Mouse (Mus musculus): ENCODE measurements around the gene Nav2. TPM values are rescaled to one million over a fixed set of nuclear protein-coding genes. Genes with fewer than 3 reads are reported as not detected.
A peak's percentile ranks its signal among the peaks of the same experiment; 100 is the strongest.

The Nav2 gene
- polyA plus RNA-seq, 1 experiment from 2014 or later, result 18.2 TPM

DNA sequence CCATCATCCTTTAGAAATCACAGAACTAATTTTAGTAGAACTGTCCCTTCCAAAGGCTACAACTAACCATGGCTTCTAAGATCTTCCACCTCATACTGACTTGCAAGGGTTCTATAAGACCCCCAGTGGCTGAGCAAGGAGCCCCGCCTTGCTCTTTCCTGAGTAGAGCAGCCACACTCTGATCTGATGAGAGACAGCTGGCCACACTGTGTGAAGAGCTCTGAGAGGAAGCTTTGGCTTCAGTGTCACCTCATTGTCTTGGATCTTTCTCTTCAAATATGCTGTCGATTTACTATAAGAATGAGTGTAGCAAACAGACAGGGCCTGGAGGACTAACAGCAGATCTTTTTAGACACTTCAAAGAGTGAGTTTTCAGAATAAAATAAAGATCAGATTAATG lies 673.4 kb downstream of the Nav2 start:
- Histone ChIP-seq H3K4me1 (ENCODE audit: control insufficient read depth, insufficient read depth, low read length) (no peaks in the 10 kb centered on the region), H3K27me3 (ENCODE audit: control insufficient read depth, insufficient read depth, low read length) (no peaks in the 10 kb centered on the region), H3K9me3 (replicated peaks; ENCODE audit: control insufficient read depth, low read length) (no peaks in the 10 kb centered on the region), H3K9ac (ENCODE audit: low read length) (no peak overlapping the region), H3K36me3 (ENCODE audit: control insufficient read depth, insufficient read depth, low read length) (peaks cover 13% of the 10 kb centered on the region), H3K4me3 (replicated peaks; ENCODE audit: low read length) (no peak overlapping the region), H3K27ac (ENCODE audit: low read length) (no peak overlapping the region), H3K4me2 (ENCODE audit: low read depth, low read length) (no peak overlapping the region)
- 85% methylated on average over 2 of the region's 2 CpGs for WGBS
- no peak for ATAC-seq (ENCODE audit: insufficient read depth, low FRiP score)

- H3K9me3 ChIP-seq (replicated peaks; ENCODE audit: control insufficient read depth, low read length), result no peaks in the 10 kb centered on the region
- H3K4me3 ChIP-seq (replicated peaks; ENCODE audit: low read length), result no peak overlapping the region
- ATAC-seq (ENCODE audit: insufficient read depth, low FRiP score), result no peak
- no peaks in the 10 kb centered on the region for H3K4me1 ChIP-seq (ENCODE audit: control insufficient read depth, insufficient read depth, low read length)
- 70% methylated on average over 7 of the region's 7 CpGs for WGBS
- no peaks in the 10 kb centered on the region for H3K27me3 ChIP-seq (ENCODE audit: control insufficient read depth, insufficient read depth, low read length)
- no peak overlapping the region for H3K27ac ChIP-seq (ENCODE audit: low read length)
- H3K9ac ChIP-seq (ENCODE audit: low read length), result no peak overlapping the region
- no peak overlapping the region for H3K4me2 ChIP-seq (ENCODE audit: low read depth, low read length)
- peaks cover 11% of the 10 kb centered on the region for H3K36me3 ChIP-seq (ENCODE audit: control insufficient read depth, insufficient read depth, low read length)
Observed at GRCm38 (mm10) chr7:49582551-49582950, 674.0 kb downstream of the Nav2 start.

DNA sequence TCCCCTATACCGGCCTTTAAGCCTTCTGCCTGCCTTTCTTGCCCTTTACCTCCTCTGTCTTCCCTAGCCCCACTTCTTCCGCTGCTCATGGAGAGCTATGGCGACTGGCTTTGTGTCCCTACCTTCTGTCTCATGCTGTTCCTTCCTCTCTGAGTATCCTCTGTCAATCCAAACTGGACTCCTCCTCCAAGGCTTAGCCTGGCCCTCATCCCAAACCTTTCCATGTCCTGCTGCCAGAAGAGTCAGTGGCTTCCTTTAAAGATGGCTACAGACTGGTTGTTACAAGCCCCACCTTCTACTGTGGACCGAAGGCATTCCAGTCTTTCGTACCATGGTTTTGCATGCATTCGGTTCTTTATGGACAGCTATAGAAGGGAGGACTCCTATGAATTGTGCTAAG lies 674.7 kb downstream of the Nav2 start:
- Histone ChIP-seq H3K27me3 (ENCODE audit: control insufficient read depth, insufficient read depth, low read length) (no peaks in the 10 kb centered on the region), H3K4me2 (ENCODE audit: low read depth, low read length) (no peak overlapping the region), H3K27ac (ENCODE audit: low read length) (no peak overlapping the region), H3K36me3 (ENCODE audit: control insufficient read depth, insufficient read depth, low read length) (peaks cover 10% of the 10 kb centered on the region), H3K9ac (ENCODE audit: low read length) (no peak overlapping the region), H3K4me1 (ENCODE audit: control insufficient read depth, insufficient read depth, low read length) (no peaks in the 10 kb centered on the region), H3K4me3 (replicated peaks; ENCODE audit: low read length) (no peak overlapping the region), H3K9me3 (replicated peaks; ENCODE audit: control insufficient read depth, low read length) (no peaks in the 10 kb centered on the region)
- WGBS, result 93% methylated on average over 6 of the region's 6 CpGs
- ATAC-seq (ENCODE audit: insufficient read depth, low FRiP score), result no peak

DNA sequence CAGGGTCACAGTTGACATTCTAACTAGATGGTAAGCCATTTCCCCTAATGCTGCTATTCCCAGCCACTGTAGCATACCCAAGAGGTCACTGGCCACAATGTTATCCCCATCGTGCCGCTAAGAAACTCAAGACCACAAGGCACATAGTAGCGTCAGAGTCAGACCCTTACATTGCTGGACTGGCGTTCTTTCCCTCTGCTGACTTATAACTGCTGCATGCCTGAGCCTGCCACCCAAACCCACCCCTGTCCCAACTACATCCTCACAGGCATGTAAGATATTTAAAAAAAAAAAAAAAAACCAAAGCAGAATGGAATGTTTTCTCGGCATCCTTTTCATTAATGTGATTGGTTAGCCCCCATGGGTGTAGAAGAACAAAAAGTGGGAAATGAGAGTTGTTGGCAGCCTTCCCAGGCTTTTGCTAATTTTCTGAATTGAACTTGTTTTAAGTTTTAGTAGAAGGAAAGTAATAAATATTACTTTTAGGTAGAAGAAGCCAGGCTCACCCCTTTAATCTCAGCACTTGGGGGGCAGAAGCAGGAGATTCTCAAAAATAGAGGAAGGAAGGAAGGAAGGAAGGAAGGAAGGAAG lies 678.1 kb downstream of the Nav2 start:
- Histone ChIP-seq H3K36me3 (ENCODE audit: control insufficient read depth, insufficient read depth, low read length) (peaks cover 20% of the 10 kb centered on the region), H3K4me2 (ENCODE audit: low read depth, low read length) (no peak overlapping the region), H3K4me1 (ENCODE audit: control insufficient read depth, insufficient read depth, low read length) (no peaks in the 10 kb centered on the region), H3K27ac (ENCODE audit: low read length) (no peak overlapping the region), H3K27me3 (ENCODE audit: control insufficient read depth, insufficient read depth, low read length) (no peaks in the 10 kb centered on the region), H3K9ac (ENCODE audit: low read length) (no peak overlapping the region), H3K9me3 (replicated peaks; ENCODE audit: control insufficient read depth, low read length) (no peaks in the 10 kb centered on the region), H3K4me3 (replicated peaks; ENCODE audit: low read length) (no peak overlapping the region)
- WGBS, result 70% methylated on average over 5 of the region's 5 CpGs
- ATAC-seq (ENCODE audit: insufficient read depth, low FRiP score), result no peak

DNA sequence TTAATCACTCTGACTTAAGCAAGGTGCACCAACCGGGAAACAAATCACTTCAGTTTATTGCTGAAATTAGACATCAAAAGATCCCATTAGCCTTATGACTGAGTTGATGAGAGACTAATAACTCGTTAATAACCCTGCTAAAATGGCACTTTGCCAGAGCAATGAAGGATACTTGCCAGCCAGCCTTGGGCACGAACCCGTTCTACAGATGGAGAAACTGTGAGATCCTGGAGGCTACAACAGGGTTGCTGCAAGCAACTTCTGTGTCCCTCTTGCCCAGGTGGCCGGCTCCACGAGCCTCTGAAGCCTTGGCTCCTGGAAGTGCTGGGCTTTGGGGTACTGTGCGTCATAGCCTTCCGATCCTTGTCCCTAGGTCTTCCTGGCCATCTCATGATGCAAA lies 681.1 kb downstream of the Nav2 start:
- peaks cover 16% of the 10 kb centered on the region for H3K36me3 ChIP-seq (ENCODE audit: control insufficient read depth, insufficient read depth, low read length)
- no peak overlapping the region for H3K4me2 ChIP-seq (ENCODE audit: low read depth, low read length)
- H3K27me3 ChIP-seq (ENCODE audit: control insufficient read depth, insufficient read depth, low read length), result no peaks in the 10 kb centered on the region
- WGBS, result 89% methylated on average over 8 of the region's 8 CpGs
- no peak overlapping the region for H3K9ac ChIP-seq (ENCODE audit: low read length)
- H3K9me3 ChIP-seq (replicated peaks; ENCODE audit: control insufficient read depth, low read length), result no peaks in the 10 kb centered on the region
- no peak overlapping the region for H3K27ac ChIP-seq (ENCODE audit: low read length)
- no peak overlapping the region for H3K4me3 ChIP-seq (replicated peaks; ENCODE audit: low read length)
- no peak for ATAC-seq (ENCODE audit: insufficient read depth, low FRiP score)
- H3K4me1 ChIP-seq (ENCODE audit: control insufficient read depth, insufficient read depth, low read length), result no peaks in the 10 kb centered on the region

- Histone ChIP-seq H3K9me3 (replicated peaks; ENCODE audit: control insufficient read depth, low read length) (no peaks in the 10 kb centered on the region), H3K27ac (ENCODE audit: low read length) (no peak overlapping the region), H3K27me3 (ENCODE audit: control insufficient read depth, insufficient read depth, low read length) (no peaks in the 10 kb centered on the region), H3K36me3 (ENCODE audit: control insufficient read depth, insufficient read depth, low read length) (peaks cover 20% of the 10 kb centered on the region), H3K4me2 (ENCODE audit: low read depth, low read length) (no peak overlapping the region), H3K4me3 (replicated peaks; ENCODE audit: low read length) (no peak overlapping the region), H3K9ac (ENCODE audit: low read length) (no peak overlapping the region), H3K4me1 (ENCODE audit: control insufficient read depth, insufficient read depth, low read length) (no peaks in the 10 kb centered on the region)
- ATAC-seq (ENCODE audit: insufficient read depth, low FRiP score), result no peak
- 71% methylated on average over 3 of the region's 3 CpGs for WGBS
Observed at GRCm38 (mm10) chr7:49597776-49598175, 689.3 kb downstream of the Nav2 start.

- peaks cover 20% of the 10 kb centered on the region for H3K36me3 ChIP-seq (ENCODE audit: control insufficient read depth, insufficient read depth, low read length)
- no peak overlapping the region for H3K4me3 ChIP-seq (replicated peaks; ENCODE audit: low read length)
- no peaks in the 10 kb centered on the region for H3K4me1 ChIP-seq (ENCODE audit: control insufficient read depth, insufficient read depth, low read length)
- no peaks in the 10 kb centered on the region for H3K27me3 ChIP-seq (ENCODE audit: control insufficient read depth, insufficient read depth, low read length)
- H3K9me3 ChIP-seq (replicated peaks; ENCODE audit: control insufficient read depth, low read length), result no peaks in the 10 kb centered on the region
- no peak overlapping the region for H3K9ac ChIP-seq (ENCODE audit: low read length)
- no peak overlapping the region for H3K4me2 ChIP-seq (ENCODE audit: low read depth, low read length)
- WGBS, result 94% methylated on average over 13 of the region's 13 CpGs
- ATAC-seq (ENCODE audit: insufficient read depth, low FRiP score), result no peak
- no peak overlapping the region for H3K27ac ChIP-seq (ENCODE audit: low read length)
Observed at GRCm38 (mm10) chr7:49598225-49598624, 689.7 kb downstream of the Nav2 start.

- 85% methylated on average over 3 of the region's 3 CpGs for WGBS
- no peak overlapping the region for H3K4me2 ChIP-seq (ENCODE audit: low read depth, low read length)
- ATAC-seq (ENCODE audit: insufficient read depth, low FRiP score), result no peak
Observed at GRCm38 (mm10) chr7:49599950-49600349, 691.4 kb downstream of the Nav2 start.

GRCm38 (mm10) chr7:49601191-49601975 lies 692.9 kb downstream of the Nav2 start:
- Histone ChIP-seq H3K36me3 (ENCODE audit: control insufficient read depth, insufficient read depth, low read length) (peaks cover 20% of the 10 kb centered on the region), H3K4me2 (ENCODE audit: low read depth, low read length) (no peak overlapping the region), H3K9me3 (replicated peaks; ENCODE audit: control insufficient read depth, low read length) (no peaks in the 10 kb centered on the region), H3K4me1 (ENCODE audit: control insufficient read depth, insufficient read depth, low read length) (no peaks in the 10 kb centered on the region), H3K27ac (ENCODE audit: low read length) (peak overlapping the region; percentile 3; the same call in 1 of the 2 replicates), H3K9ac (ENCODE audit: low read length) (no peak overlapping the region), H3K27me3 (ENCODE audit: control insufficient read depth, insufficient read depth, low read length) (no peaks in the 10 kb centered on the region), H3K4me3 (replicated peaks; ENCODE audit: low read length) (no peak overlapping the region)
- WGBS, result 36% methylated on average over 13 of the region's 13 CpGs
- ATAC-seq (ENCODE audit: insufficient read depth, low FRiP score), result peak; percentile 17; the same call in 1 of the 2 replicates

More at GRCm38 (mm10) chr7:49599950-49600349, 691.4 kb downstream of the Nav2 start:
- no peaks in the 10 kb centered on the region for H3K9me3 ChIP-seq (replicated peaks; ENCODE audit: control insufficient read depth, low read length)
- H3K36me3 ChIP-seq (ENCODE audit: control insufficient read depth, insufficient read depth, low read length), result peaks cover 20% of the 10 kb centered on the region
- H3K9ac ChIP-seq (ENCODE audit: low read length), result no peak overlapping the region
- no peak overlapping the region for H3K27ac ChIP-seq (ENCODE audit: low read length)
- no peaks in the 10 kb centered on the region for H3K4me1 ChIP-seq (ENCODE audit: control insufficient read depth, insufficient read depth, low read length)
- H3K4me3 ChIP-seq (replicated peaks; ENCODE audit: low read length), result no peak overlapping the region
- no peaks in the 10 kb centered on the region for H3K27me3 ChIP-seq (ENCODE audit: control insufficient read depth, insufficient read depth, low read length)
